Mouse (Mus musculus): Measurements from ENCODE around the gene Gm16434. TPM values are rescaled to one million over a fixed set of nuclear protein-coding genes. Genes with fewer than 3 reads are reported as not detected.
A peak's percentile ranks its signal among the peaks of the same experiment; 100 is the strongest.
"Not testable (repeated sequence)": the region's sequence is repeated elsewhere in the genome, so short reads cannot be mapped to it uniquely, and the experiment has no call there.

The Gm16434 gene
- polyA plus RNA-seq (2012; rRNA removed): 0.03 TPM in 1 of 2 replicates, not detected in the other

DNA sequence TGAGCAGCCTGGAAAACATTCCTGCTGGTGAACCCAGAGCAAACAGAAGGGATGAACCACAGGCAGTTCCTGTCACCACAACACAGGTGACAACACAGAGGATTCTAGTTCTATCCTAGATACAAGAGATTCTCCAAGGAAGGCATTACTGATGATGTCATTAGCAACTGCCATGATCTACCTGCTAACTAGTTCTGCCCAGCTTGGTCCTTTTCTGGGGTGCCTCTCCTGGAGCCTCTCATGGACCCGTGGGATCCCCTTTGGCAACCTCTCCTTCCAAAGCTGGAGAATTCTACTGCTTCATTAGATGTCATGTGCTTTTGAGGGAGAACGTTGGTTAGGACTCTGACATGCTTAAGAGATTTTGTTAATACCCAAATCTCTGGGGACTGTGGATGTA lies at the start of gene Gm16434:
Gene Gm16434 (minus strand): TSS at position 101 of the 400 bp plus-strand sequence.
- DNase-seq (ENCODE audit: low read depth): not testable (repeated sequence)

DNA sequence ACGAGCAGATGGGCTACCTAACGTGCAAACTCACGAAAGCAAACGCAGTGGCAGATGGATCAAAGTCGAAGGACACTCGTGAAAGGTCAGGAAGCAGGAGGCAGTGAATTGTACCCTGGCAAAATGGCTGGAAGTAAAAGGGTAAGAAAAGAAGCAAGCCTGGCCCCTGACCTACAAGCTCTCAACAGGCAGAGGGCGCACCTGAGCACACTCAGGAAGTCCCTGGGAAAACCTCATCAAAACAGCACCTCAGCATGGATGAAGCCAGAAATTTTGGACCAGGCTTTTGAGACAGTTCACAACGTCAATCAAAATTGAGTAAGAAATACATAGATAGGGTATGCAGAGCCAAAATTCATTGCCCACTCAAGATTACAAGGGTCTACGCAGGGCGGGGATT lies 49.2 kb upstream of the Gm16434 start:
- peak; percentile 53 for TF ChIP-seq CTCF (IDR thresholded peaks at IDR 0.05; ENCODE audit: borderline replicate concordance, extremely low read depth, insufficient read depth, insufficient read length)
- peak; percentile 62 for DNase-seq (ENCODE audit: low read depth)

DNA sequence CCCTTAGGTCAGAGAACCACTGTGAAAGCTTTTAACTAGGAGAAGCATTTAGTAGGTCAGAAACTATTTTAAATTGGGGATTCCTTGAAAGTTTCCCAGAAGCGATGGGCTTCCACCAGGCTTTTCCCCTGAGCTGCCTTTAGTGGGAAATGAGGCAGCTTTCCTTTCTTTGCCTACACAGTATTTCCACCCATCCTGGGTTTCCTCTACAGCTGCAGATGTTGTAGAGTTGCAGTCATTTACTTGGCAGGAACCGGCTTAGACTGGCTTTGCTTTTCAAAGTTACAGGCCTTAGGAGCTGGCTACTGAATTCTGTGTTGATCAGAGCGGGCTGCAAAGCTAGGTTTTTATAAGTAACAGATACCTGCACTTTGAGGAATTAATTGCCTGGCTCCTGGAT lies 5.7 kb upstream of the Gm16434 start:
- DNase-seq (ENCODE audit: low read depth): not testable (repeated sequence)

DNA sequence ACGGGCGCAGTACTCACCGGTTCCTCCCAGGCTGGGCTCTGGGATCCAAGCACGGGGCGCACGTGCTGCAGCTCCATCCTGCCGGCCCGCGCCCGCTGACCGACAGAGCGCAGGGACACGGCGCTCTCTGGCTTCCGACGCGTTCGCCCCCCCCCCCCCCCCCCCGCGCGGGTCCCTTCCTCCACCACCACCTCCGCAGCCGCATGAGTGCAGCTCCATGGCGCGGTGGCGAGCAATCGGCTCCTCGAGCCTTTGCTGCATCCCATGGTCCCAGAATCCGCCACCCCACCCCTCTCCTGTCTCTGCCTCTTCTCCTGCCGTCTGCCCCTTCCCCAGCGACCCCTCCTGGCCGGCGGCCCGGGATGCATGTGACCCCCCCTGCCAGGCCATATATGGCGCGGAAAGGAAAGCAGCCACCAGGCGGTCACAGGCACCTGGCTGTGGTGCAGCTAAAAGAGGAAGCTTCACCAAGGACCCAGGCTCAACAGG lies 19.8 kb downstream of the Gm16434 start, which contains the start of gene Gm3512:
Gene Gm3512 (minus strand): TSS at position 51 of the 489 bp plus-strand sequence.
- DNase-seq (ENCODE audit: low read depth): peak; percentile 14

Other genes starting within 250 kb of the Gm16434 start
- not detected in 2 replicates for gene Gm6356, start 220.7 kb downstream of the Gm16434 start, polyA plus RNA-seq (2012; rRNA removed)
- 7.2 and 8.1 TPM in 2 replicates for gene Gm10406, start 167.1 kb downstream of the Gm16434 start, polyA plus RNA-seq (2012; rRNA removed)
- gene Gm3685, start 149.6 kb downstream of the Gm16434 start, polyA plus RNA-seq (2012; rRNA removed): not detected in 2 replicates
- gene Gm3696, start 93.9 kb downstream of the Gm16434 start, polyA plus RNA-seq (2012; rRNA removed): 8.4 and 8.6 TPM in 2 replicates
- gene Gm6676, start 69.1 kb downstream of the Gm16434 start, polyA plus RNA-seq (2012; rRNA removed): 0.03 TPM in 1 of 2 replicates, not detected in the other
- 7.6 and 7.7 TPM in 2 replicates for gene Gm3512, start 20.0 kb downstream of the Gm16434 start, polyA plus RNA-seq (2012; rRNA removed)
- not detected in 2 replicates for gene Gm3727, start 70.2 kb upstream of the Gm16434 start, polyA plus RNA-seq (2012; rRNA removed)
- gene Gm3739, start 120.5 kb upstream of the Gm16434 start, polyA plus RNA-seq (2012; rRNA removed): 6.4 and 7.9 TPM in 2 replicates
- not detected in 2 replicates for gene Gm5797, start 137.9 kb upstream of the Gm16434 start, polyA plus RNA-seq (2012; rRNA removed)
- gene Gm8374, start 170.6 kb upstream of the Gm16434 start, polyA plus RNA-seq (2012; rRNA removed): not detected in 2 replicates

Data from brain, embryonic 14.5 days (tissue).